Mouse (Mus musculus) liver, embryonic 13.5 days (tissue): ENCODE results near the gene Lrrfip1. TPM values are rescaled to one million over a fixed set of nuclear protein-coding genes. Genes with fewer than 3 reads are reported as not detected.
A peak's percentile ranks its signal among the peaks of the same experiment; 100 is the strongest.

Source experiments
- ATAC-seq: fragments of 200-750 bp; cut with Nextera tagmentation; 2 replicates; pipeline ENCODE4 v1.8.0; 2017; ENCODE audit warnings: low read depth, mild to moderate bottlenecking, moderate number of reproducible peaks, moderate library complexity
- DNase-seq: peaks from one replicate; pipeline ENCODE4 v3.0.0; 2022
- H3K27ac ChIP-seq: fragments of 300-500 bp; sonication (generic); 2 replicates; pipeline ENCODE4 v1.5.1; 2015; ENCODE audit warnings: moderate library complexity, mild to moderate bottlenecking, inconsistent platforms
- H3K27me3 ChIP-seq: fragments of 300-500 bp; sonication (generic); 2 replicates; pipeline ENCODE4 v1.6.1; 2015; ENCODE audit warnings: mild to moderate bottlenecking, inconsistent platforms
- H3K36me3 ChIP-seq: fragments of 300-500 bp; sonication (generic); 2 replicates; pipeline ENCODE4 v1.6.1; 2015; ENCODE audit warnings: mild to moderate bottlenecking, inconsistent platforms
- H3K4me1 ChIP-seq: fragments of 300-500 bp; sonication (generic); replicated peaks from 2 replicates; pipeline ENCODE4 v1.6.1; 2015; ENCODE audit warnings: inconsistent platforms
- H3K4me2 ChIP-seq: fragments of 300-500 bp; sonication (generic); 2 replicates; pipeline ENCODE4 v1.6.1; 2015; ENCODE audit warnings: inconsistent platforms, mild to moderate bottlenecking, moderate library complexity
- H3K4me3 ChIP-seq: fragments of 300-500 bp; sonication (generic); replicated peaks from 2 replicates; pipeline ENCODE4 v1.5.1; 2015; ENCODE audit warnings: mild to moderate bottlenecking, inconsistent platforms
- H3K9ac ChIP-seq: fragments of 300-500 bp; sonication (generic); 2 replicates; pipeline ENCODE4 v1.6.1; 2015; ENCODE audit warnings: mild to moderate bottlenecking, inconsistent platforms
- H3K9me3 ChIP-seq: fragments of 300-500 bp; sonication (generic); replicated peaks from 2 replicates; pipeline ENCODE4 v1.6.1; 2016; ENCODE audit warnings: inconsistent platforms
- WGBS: fragments of 180-500 bp; shearing (Covaris S2); methylation state at CpG from one replicate; pipeline ENCODE4 v1.1.7; 2015; ENCODE audit not compliant: insufficient replicate concordance; 5-methylcytosine and 5-hydroxymethylcytosine counted together
- polyA plus RNA-seq: library from polyadenylated mRNA; unstranded; fragments of >200 nt; fragmentation: Nextera tagmentation; extraction: Ambion mirVana; gene quantifications from 2 replicates; pipeline ENCODE4 v1.2.1, GENCODE M21; 2015

Gene Lrrfip1
- polyA plus RNA-seq, 1 experiment from 2014 or later, result 12.9 TPM

DNA sequence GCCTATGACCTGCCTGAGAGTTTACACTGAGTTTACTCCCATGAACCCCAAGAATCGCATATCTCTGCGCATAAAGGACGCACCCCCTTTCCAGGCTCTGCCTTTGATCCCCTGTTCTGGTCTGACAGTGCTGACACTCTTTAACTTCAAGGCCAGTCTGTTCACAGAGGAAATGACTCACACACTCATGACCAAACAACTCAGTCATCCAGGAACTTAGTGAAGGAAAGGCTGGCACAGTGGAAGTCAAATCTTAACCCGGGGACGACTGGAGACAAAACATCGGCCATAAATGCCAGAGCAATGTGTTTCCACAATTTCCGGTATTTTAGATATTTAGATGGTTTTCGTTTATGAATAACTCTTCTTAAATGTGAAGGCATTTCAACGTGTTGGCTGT, 25.4 kb downstream of the Lrrfip1 start:
- 0 out of 2 replicates have a peak, but pooled peaks cover 7% of the 10 kb centered on the region for H3K9me3 ChIP-seq
- no peak overlapping the region for H3K27ac ChIP-seq
- no peak for DNase-seq
- no peak for ATAC-seq
- no peaks in the 10 kb centered on the region for H3K27me3 ChIP-seq
- H3K4me1 ChIP-seq, result no peaks in the 10 kb centered on the region
- no peak overlapping the region for H3K9ac ChIP-seq
- 38% methylated on average over 9 of the region's 9 CpGs for WGBS
- peaks cover 3% of the 10 kb centered on the region; the same call in 1 of the 2 replicates for H3K36me3 ChIP-seq
- H3K4me2 ChIP-seq, result no peak overlapping the region
- no peak overlapping the region for H3K4me3 ChIP-seq

DNA sequence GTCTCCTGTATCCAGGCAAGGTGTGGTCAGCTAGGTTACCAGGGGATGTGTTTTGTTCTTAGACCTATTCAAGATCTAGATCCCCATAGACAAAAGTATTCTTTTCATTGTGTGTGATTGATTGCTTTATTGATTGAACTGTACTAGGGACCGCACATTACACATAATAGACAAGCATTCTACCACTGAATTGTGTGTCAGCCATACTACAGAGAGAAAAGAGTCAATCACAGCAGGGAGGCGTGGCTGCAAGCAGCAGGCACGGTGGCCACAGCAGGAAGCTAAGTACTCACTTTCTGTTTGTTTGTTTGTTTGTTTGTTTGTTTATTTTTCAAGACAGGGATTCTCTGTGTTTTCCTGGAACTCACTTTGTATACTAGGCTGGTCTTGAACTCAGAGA, 25.9 kb downstream of the Lrrfip1 start:
- Histone ChIP-seq H3K36me3 (peaks cover 3% of the 10 kb centered on the region; the same call in 1 of the 2 replicates), H3K4me2 (no peak overlapping the region), H3K27me3 (no peaks in the 10 kb centered on the region), H3K4me3 (no peak overlapping the region), H3K9me3 (0 out of 2 replicates have a peak, but pooled peaks cover 3% of the 10 kb centered on the region), H3K9ac (no peak overlapping the region), H3K27ac (no peak overlapping the region), H3K4me1 (no peaks in the 10 kb centered on the region)
- 54% methylated on average over 3 of the region's 3 CpGs for WGBS
- DNase-seq (no peak), ATAC-seq (no peak)

DNA sequence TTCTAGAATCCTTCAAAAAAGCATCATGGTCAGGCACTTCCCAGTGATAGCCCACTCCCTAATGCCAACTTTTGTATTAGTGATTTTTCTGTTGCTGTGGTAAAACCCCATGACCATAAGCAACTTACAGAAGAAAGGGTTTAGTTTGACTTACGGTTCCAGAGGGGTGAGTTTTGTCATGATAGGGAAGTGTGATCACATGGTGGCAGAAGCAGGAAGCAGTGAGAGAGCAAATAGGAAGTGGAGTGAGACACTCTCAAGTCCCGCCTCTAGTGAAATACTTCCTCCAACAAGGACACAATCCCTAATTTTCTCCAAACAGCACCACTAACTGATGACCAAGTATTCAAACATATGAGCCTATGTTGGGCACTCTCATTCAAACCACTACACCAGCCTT, 28.4 kb downstream of the Lrrfip1 start:
- Histone ChIP-seq H3K9me3 (no peaks in the 10 kb centered on the region), H3K4me1 (no peaks in the 10 kb centered on the region), H3K9ac (no peak overlapping the region), H3K4me2 (no peak overlapping the region), H3K4me3 (no peak overlapping the region), H3K27me3 (no peaks in the 10 kb centered on the region), H3K27ac (no peak overlapping the region), H3K36me3 (no peaks in the 10 kb centered on the region)
- WGBS, result 62% methylated on average over 2 of the region's 2 CpGs
- ATAC-seq (no peak), DNase-seq (no peak)

DNA sequence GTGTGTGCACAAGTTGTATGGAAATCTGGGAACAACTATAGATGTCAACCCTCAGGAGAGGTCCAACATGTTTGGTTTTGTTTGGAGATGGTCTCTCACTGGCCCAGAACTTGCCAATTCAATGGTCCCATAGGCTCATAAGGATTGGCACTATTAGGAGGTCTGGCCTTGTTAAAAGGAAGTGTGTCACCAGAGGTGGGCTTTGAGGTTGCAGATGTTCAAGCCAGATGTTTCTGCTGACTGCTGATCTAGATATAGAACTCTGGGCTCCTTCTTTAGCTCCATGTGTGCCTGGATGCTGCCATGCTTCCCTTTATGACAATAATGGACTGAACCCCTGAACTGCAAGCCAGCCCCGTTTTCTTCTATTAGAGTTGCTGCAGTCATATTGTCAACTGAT, 31.8 kb downstream of the Lrrfip1 start:
- no peaks in the 10 kb centered on the region for H3K27me3 ChIP-seq
- no peak overlapping the region for H3K9ac ChIP-seq
- no peaks in the 10 kb centered on the region for H3K36me3 ChIP-seq
- no peak overlapping the region for H3K4me3 ChIP-seq
- ATAC-seq, result no peak
- DNase-seq, result no peak
- peaks cover 13% of the 10 kb centered on the region for H3K4me1 ChIP-seq
- H3K4me2 ChIP-seq, result no peak overlapping the region
- H3K9me3 ChIP-seq, result no peaks in the 10 kb centered on the region
- 58% methylated on average over 1 of the region's 1 CpGs for WGBS
- H3K27ac ChIP-seq, result no peak overlapping the region

DNA sequence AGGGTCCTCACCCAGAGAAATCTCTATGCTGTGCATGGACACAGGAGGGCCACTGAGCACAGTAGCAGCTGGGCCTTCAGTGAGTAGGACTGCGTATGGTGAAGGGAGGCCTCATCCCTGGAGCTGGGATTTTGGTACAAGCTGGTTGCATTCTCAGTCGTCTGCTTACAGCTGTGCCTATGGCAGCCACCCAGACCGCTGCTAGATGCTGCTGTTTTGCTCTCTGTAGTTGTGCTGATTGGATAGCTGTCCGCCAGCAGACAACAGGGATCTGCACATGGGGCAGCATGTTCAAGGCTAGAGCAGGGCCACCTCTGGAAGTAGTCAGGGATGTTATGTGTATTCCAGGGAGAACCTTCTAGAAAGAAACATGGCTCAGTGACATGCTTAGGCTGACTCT, 33.0 kb downstream of the Lrrfip1 start:
- no peak for ATAC-seq
- DNase-seq, result no peak
- Histone ChIP-seq H3K27ac (no peak overlapping the region), H3K4me1 (peaks cover 13% of the 10 kb centered on the region), H3K9ac (no peak overlapping the region), H3K4me2 (no peak overlapping the region), H3K4me3 (no peak overlapping the region), H3K27me3 (no peaks in the 10 kb centered on the region), H3K36me3 (no peaks in the 10 kb centered on the region), H3K9me3 (no peaks in the 10 kb centered on the region)
- WGBS, result 61% methylated on average over 4 of the region's 4 CpGs

DNA sequence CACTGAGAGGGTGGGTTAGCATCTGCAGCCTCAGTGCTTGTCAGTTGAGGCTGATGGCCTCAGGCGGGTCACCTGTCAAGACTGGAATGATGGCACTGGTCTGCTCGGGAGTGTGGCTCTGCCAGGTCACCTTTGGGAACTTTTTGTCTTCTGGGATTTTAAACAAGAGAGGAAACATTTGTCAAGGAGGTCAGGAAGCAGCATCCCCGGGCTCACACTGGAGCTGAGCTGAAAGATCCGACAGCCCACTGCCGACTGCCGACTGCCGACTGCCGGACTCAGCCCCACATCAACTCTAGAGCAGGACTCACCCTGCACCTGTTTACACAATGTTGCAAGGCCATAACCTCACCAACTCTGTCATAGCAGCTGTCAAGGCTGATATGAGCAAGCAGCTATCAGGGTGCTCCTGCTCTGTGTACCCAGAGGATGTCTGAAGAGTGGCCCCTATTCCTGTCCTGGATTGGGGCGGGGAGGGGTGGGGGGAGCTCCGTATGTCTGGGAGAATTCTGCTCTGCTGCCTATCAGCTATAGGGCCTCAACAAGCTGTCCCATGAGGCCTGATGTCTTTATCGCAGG, 33.9 kb downstream of the Lrrfip1 start:
- Histone ChIP-seq H3K36me3 (no peaks in the 10 kb centered on the region), H3K4me1 (peaks cover 13% of the 10 kb centered on the region), H3K4me2 (no peak overlapping the region), H3K27me3 (no peaks in the 10 kb centered on the region), H3K27ac (no peak overlapping the region), H3K9me3 (no peaks in the 10 kb centered on the region), H3K9ac (no peak overlapping the region), H3K4me3 (no peak overlapping the region)
- 47% methylated on average over 11 of the region's 11 CpGs for WGBS
- no peak for DNase-seq
- ATAC-seq, result peak; percentile 89

DNA sequence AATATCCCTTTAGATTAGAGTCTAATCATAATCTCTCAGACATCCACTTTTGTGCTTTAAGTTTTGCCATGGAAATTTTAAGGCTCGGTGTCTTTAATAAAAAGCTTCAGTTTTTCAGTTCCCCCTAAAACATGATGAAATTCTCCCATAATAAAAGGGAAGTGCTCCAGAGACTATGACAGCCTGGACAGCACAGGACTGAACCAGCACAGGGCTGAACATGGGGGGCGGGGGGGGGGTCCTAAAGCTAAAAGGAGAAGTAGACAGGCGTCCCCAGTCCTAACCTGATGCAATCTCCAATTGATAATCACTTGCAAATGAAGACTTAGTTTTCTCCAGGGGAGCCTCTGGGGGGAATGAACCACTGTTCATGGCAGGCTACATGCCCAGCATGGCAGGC, 36.0 kb downstream of the Lrrfip1 start:
- DNase-seq (no peak), ATAC-seq (no peak)
- Histone ChIP-seq H3K4me1 (peaks cover 17% of the 10 kb centered on the region), H3K27me3 (no peaks in the 10 kb centered on the region), H3K4me2 (no peak overlapping the region), H3K27ac (no peak overlapping the region), H3K36me3 (no peaks in the 10 kb centered on the region), H3K9me3 (no peaks in the 10 kb centered on the region), H3K4me3 (no peak overlapping the region), H3K9ac (no peak overlapping the region)
- WGBS, result 39% methylated on average over 3 of the region's 3 CpGs

DNA sequence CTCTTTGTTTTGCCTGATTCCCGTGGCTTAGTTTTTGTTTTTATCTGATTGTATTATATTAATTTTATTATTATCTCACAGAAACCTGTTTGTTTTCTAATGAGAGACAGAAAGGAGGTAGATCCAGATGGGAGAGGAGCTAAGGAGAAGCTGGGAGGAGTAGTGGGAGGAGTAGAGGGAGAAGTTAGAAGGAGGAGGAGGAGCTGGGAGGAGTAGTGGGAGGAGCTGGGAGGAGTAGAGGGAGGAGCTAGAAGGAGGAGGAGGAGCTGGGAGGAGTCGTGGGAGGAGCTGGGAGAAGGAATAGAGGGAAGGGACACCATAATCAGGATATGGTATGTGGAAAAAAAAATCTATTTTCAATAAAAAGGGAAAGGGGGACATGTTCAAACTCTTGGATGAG, 36.7 kb downstream of the Lrrfip1 start:
- no peak overlapping the region for H3K4me3 ChIP-seq
- no peak overlapping the region for H3K27ac ChIP-seq
- peaks cover 17% of the 10 kb centered on the region for H3K4me1 ChIP-seq
- ATAC-seq (no peak), DNase-seq (no peak)
- no peak overlapping the region for H3K9ac ChIP-seq
- no peaks in the 10 kb centered on the region for H3K9me3 ChIP-seq
- no peaks in the 10 kb centered on the region for H3K27me3 ChIP-seq
- WGBS, result 44% methylated on average over 2 of the region's 2 CpGs
- no peaks in the 10 kb centered on the region for H3K36me3 ChIP-seq
- no peak overlapping the region for H3K4me2 ChIP-seq

DNA sequence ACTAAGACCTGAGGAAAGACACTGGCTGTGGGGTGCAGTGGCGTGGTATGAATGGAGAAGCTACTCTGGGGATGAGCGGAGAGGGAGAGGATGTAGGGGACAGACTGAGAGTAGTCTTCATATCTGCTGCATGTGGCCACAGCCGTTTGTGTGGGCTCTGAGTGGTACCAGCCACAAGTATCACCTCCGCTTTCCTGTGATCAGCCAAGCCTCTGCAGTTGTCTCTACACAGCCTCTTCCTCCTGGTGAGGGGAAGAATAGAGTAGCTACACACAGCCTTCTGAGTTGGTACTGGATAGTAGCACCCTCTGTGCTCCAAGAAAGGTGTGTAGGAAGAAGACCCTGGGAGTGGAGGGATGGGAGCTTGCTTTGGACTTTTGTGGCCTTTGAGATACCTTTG, 38.7 kb downstream of the Lrrfip1 start:
- Histone ChIP-seq H3K9me3 (no peaks in the 10 kb centered on the region), H3K27me3 (no peaks in the 10 kb centered on the region), H3K27ac (no peak overlapping the region), H3K4me1 (peaks cover 20% of the 10 kb centered on the region), H3K4me2 (no peak overlapping the region), H3K36me3 (no peaks in the 10 kb centered on the region), H3K9ac (no peak overlapping the region), H3K4me3 (no peak overlapping the region)
- ATAC-seq, result no peak
- WGBS, result 50% methylated on average over 4 of the region's 4 CpGs
- no peak for DNase-seq

DNA sequence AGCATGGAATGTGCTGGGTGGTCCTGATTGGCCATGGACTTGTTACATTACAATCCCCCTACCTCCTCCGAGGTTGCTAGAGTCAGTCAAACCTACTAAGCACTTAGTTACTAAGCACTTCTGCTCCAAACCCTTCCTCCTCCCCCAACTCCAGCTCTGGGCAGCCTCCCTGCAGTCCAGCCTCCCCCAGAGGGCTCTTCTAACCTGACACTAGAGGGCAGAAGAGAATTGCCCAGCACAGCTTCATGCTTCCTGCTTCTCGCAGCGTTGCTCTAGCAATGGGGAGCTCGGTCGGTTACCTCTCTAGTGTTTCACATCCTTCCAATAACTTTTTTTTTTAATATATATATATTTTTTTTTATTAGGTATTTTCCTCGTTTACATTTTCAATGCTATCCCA, 39.5 kb downstream of the Lrrfip1 start:
- Histone ChIP-seq H3K4me2 (no peak overlapping the region), H3K9me3 (no peaks in the 10 kb centered on the region), H3K27ac (no peak overlapping the region), H3K4me1 (peaks cover 15% of the 10 kb centered on the region), H3K27me3 (no peaks in the 10 kb centered on the region), H3K36me3 (no peaks in the 10 kb centered on the region), H3K9ac (no peak overlapping the region), H3K4me3 (no peak overlapping the region)
- DNase-seq (no peak), ATAC-seq (peak; percentile 39; the same call in 1 of the 2 replicates)
- 57% methylated on average over 6 of the region's 6 CpGs for WGBS

DNA sequence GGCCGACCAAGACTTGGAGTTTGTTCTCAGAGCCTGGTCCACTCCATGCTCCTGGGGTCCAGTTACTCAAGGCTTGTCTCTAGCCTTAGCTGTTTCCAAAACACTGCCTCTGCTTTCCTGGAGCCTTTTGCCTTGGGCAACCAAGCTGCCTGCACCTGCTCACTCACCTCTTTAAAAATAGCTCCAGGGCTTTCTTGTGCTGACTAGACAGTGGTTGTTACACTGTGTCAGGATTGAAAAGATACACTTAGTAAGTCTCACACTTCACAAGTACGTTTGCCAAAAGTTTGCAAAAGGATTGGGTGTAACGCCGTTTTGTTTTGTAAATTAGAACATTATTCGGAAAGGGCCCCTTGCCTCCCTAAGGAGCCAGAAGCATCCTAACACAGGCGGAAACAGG, 40.0 kb downstream of the Lrrfip1 start:
- Histone ChIP-seq H3K27ac (no peak overlapping the region), H3K9me3 (no peaks in the 10 kb centered on the region), H3K36me3 (no peaks in the 10 kb centered on the region), H3K9ac (no peak overlapping the region), H3K4me2 (no peak overlapping the region), H3K27me3 (no peaks in the 10 kb centered on the region), H3K4me3 (no peak overlapping the region), H3K4me1 (peaks cover 18% of the 10 kb centered on the region)
- WGBS, result 68% methylated on average over 6 of the region's 6 CpGs
- no peak for DNase-seq
- ATAC-seq, result no peak

DNA sequence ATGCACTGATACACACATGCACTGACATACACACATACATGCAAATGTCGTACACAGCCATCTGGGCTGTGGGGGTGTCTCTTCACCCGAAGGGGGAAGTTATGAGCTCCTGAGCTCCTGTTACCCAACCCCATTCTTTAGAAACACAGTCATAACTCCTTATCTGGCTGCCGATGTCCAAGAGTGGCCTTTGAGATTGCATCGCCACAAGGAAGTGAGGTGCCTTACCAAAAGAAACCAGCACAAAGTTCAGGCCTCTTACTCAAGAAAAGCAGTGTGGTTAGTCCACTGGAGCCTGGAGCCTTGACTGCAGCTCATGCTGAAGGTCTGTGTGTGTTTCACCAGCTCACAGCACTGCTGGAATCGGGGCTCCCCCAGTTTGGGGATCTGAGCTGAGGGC, 43.1 kb downstream of the Lrrfip1 start:
- WGBS, result 28% methylated on average over 5 of the region's 5 CpGs
- DNase-seq (no peak), ATAC-seq (no peak)
- H3K4me3 ChIP-seq, result no peak overlapping the region
- no peak overlapping the region for H3K9ac ChIP-seq
- H3K36me3 ChIP-seq, result no peaks in the 10 kb centered on the region
- no peaks in the 10 kb centered on the region for H3K27me3 ChIP-seq
- H3K9me3 ChIP-seq, result no peaks in the 10 kb centered on the region
- no peak overlapping the region for H3K4me2 ChIP-seq
- no peak overlapping the region for H3K27ac ChIP-seq
- H3K4me1 ChIP-seq, result peaks cover 25% of the 10 kb centered on the region
